Mouse (Mus musculus): ENCODE measurements at regions not wholly inside any gene's neighbourhood (a gene's known extent, or its start where the extent isn't known, plus 50 kb on each side); places are given as distances from the start of the nearest gene placed in this dataset.

DNA sequence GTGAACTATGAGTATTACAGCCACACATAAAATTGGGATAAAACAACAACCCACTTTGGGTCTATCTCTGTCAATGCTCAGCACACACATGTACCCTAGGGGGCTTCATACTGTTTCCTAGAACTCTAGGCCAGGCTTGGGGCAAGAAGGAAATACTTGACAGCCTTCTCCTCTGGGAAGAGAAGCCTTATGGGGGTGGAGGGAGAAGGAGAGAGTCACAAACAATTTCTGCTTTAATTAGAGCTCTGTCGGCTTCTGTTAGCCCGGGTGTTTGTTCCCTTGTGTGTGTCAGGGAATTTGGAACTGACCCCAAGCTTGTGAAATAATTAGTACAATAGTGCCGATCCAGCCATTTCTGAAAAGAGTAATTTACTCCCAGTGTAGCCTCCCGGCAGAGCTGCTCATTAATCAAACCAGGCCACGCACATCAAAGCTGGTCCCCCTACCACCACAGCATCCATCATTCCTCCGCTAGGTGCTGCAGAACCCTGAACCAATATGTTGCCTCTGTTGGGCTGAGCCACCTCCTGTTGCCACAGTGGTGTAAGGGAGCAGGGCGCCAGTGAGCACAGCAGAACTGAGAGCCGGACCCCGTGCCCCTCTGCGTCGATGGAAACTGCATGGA is 307.3 kb downstream of the Tmem114 start:
- no peak for DNase-seq (ENCODE audit: low spot score in 2 of 2)

DNA sequence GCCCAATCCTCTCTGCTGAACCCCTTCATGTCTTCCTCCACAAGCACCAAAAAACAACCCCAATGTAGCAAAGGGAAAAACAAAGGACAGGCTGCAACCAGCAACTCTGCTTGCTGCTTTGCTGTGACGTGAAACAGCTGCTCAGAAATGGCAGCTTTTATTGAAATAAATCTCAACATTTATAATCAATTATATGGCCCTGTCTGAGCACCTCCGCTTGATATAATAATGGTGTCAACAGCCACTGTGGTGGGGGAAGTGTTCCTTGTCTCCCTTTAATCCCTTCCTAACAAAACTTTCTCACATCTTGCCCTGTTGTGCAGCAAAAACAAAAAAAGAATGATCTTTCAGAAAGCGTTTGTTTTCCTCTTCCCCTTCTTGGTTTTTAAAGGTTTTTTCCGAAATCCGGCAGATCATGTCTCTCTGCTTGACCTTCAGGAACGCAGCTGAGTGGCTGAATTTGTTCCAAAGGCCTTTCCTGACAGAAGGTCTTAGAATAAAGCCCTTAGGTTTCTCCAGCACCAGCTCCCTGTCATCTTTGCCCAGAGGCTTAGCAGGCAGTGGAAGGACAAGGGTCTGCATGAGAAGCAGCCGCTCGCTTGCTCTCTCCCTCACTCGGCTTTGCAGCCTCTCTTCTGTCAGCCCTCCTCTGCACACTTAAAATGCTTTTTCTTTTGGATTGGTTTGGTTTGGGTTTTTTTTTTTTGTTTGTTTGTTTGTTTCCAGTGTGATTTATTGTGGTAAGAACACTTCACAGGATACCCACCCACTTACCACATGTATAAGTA is 313.4 kb downstream of the Tmem114 start:
- no peak for DNase-seq (ENCODE audit: low spot score in 2 of 2)

DNA sequence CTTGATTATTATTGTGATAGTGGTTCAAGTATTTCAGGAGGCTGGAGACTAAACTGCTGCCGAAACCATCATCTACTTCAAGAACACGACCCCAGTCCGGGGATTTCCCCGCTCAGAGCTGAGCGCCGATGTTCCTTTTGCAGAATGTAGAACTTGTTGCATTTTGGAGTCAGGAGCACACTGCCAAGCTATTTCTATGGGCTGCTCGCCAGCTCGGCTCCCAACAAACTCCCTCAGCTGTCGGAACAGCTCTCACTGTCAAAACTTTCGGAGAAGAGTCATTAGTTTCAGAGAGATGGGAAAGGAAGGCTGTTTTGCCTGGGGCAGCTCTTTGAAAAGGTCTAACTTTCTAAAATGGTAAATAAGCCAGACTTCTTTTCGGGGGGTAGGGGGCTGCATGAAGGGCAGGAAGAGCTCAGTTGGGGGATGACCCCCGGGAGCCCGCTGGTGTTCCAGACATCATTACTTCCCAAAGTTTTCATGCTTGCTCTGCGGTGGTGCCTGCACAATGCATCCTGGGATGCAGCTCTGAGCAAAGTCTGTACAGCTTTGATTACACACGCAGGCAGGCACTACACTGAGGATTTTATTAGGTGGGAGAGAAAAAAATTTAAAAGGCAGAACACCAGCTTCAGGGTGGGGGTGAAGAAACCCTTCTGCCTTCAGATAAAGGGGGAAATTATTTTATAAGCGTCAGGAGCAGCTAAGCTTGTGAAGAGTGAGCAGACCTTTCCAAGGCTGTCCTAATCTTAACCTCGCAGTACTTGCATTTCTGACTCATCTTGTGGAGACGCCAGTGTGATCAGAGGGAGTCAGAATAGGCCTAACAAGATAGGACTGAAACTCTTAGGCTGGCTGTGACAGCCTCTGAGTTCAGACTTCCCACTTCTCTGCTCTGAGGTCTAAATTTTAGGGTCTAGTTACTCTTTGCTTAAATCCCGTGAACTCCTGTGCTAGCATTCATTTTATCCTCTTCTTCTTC is 316.5 kb downstream of the Tmem114 start:
- peak; percentile 5 to 24 for DNase-seq (ENCODE audit: low spot score in 2 of 2)

DNA sequence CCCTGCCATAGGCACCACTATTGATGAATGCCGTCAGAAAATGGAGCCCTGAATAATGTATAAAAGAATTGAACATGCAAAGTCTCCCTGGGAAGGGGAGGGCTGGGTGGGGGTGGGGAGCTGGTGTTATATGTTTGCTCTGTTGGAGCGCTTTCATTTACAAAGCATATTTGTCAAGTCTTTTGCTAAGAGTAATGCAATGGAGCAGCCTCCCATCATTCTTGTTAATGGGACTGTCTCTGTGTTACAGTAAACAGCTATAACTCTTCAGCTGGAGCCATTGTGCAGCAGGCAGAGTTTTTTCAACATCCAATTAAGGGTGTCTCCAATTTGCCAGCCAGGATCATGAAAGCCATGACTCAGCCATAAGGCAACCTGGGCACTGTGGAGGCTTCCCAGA is 345.9 kb downstream of the Tmem114 start:
- no peak for DNase-seq (ENCODE audit: low spot score in 2 of 2)

DNA sequence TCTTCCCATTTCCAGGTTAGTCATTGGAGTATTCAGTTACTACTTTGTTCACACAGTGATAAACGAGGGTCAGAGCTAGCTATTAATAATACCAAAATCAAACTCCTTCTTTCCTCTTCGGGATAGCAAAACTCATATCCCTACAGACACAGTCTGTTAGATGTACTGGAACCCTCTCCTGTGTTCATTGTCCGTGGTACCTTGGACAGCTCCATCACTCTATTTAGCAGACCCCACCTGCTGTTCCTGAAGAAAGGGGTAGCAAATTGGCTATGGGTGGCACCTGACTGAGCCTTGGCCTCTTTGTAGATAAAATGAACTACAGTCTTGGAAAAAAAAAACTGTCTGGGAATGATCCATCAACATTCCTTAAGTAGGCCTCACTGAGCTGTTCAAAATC is 346.5 kb downstream of the Tmem114 start:
- no peak for DNase-seq (ENCODE audit: low spot score in 2 of 2)

DNA sequence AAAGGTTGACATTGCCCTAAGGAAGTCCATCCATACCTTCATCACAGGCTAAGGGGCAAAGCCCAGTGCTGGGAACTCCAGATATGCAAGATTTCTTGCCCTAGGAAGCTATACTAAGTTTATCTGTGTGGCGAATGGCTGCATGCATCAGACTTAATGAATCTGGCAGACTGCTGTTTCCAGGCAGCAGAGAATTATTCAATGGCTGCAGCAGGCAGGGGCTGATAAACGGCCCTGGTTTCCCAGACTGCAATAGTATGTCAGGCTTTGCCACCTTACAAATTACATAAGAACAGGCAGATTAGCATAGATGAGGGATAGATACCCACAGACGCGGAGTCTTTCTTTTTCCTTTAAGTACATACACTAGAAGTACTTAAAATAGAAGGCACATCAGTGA is 350.2 kb downstream of the Tmem114 start:
- DNase-seq (ENCODE audit: low spot score in 2 of 2): no peak

DNA sequence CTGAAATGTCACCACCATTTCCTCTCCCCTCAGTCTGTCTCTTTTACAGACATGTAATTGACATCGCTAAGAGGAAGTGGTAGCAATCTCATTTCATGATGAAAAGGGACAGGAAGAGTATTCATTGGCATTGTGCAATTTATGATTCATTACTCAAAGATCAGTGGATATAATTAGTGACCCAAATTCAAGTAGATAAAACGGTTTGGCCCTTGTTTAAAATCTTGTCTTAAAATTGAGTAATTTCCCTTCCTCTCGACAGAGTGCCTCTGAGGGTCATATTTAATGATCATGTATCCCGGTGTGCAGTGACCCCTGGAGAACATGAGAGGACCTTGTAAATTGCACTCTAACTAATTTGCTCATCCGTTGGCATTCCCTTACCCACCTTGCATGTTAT is 371.0 kb downstream of the Tmem114 start:
- no peak for DNase-seq (ENCODE audit: low spot score in 2 of 2)

DNA sequence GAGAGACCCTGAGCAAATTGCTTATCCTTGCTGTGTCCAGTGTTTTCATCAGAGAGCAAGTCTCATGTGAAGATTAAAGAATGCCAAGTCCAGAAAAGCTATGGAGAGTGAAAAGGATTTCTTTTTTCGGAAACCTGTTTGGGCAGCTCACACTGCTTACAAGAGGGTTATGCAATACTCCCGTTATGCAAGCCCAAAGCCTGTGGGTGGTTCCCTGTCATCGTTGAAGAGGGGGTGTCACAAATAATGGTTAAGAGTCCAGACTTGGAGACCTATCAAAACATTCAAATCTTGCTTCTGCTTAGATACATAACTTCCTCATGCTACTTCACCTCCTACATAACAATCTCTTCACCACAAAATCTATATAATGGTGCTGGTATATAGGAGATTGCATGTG is 416.0 kb downstream of the Tmem114 start:
- peak in 1 of 2 experiments; percentile 23 for DNase-seq (ENCODE audit: low spot score in 2 of 2)

DNA sequence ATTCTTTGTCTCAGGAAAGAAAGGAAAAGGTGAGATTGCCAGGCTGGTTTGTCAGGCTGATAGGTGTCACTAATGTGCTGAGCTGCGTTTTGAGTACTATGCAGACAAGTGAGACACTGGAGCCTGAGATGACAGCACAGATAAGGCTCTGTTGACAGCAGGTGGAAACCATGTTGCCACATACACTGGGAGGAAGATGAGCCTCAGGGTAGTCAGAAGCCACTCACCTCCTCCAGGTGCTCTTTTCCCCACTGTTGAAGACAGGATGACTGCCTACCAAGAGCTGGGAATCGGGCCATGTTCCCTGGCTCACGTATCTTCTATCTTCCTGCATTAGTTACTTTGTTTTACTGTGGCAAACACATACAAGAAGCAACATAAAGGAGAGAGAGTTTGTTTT is 418.3 kb downstream of the Tmem114 start:
- DNase-seq (ENCODE audit: low spot score in 2 of 2): no peak

DNA sequence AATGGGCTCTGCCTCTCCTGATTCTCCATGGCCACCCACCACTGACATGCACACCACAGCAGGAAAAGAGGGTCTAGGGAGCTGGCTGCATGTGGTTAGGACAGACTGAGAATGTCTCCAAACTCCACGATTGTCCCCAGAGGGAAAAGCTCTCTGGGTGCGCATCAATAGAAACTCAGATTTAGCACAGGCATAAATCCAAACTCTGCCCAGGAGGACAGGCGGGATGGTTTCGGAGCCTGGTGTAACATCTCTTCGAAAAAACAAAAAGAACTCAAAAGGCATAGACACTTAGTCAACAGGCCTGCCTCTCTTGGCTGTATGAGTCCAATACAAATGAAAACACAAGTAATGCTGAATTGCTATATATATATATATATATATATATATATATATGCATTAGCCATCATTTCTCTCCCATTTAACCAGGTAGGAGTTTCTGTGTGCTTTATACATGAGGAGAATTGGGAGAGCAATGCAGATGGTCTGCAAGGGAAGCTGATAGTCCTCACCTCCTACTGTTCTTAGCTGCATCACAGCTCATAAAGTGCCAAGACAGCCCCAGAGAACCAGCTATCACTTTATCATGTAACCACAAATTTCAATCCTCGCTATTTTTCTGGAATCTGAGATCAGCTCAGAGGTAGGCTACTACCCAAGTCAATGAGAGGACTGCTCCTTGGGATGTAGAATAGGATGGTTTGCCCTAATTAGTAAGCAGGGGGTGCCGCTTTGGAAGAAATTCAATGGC is 422.4 kb downstream of the Tmem114 start:
- no peak for DNase-seq (ENCODE audit: low spot score in 2 of 2)

DNA sequence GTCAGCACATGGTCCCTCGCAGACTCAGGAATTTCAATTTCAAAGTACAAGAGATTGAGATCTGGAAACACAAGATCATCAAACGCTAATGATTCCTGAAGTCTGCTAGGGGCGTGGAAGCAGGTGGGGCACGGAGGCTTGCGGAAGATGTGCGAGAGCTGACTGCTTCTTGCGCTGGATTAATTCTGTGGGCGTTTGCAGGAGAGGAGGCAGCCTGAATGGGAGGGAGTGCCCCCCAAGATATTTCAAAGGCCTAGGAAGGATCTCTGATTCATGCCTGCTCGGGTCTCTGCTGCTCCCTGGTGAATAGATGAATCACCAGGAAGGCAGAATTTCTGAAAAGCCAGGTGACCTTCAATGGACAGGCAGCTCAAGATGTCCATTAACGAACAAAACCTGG is 442.1 kb downstream of the Tmem114 start:
- DNase-seq (ENCODE audit: low spot score in 2 of 2): no peak

DNA sequence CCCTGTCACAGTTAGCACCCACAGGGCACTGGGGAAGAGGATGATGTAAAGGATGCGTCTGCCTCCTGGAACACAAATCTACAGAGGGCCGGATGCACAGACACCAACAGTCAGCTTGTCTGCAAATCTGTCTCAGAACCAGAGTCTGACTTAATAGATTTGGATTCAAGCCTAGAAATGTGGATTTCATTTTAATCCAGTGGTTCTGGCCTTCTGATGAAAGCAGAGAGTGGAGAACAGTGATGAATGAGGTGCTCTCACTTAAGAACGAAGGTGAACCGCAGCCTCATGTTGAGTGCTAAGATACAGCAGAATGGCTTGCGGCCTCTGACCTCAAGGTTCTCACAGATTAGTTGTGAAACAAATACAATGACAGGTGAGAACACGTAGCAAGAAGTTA is 446.5 kb downstream of the Tmem114 start:
- no peak for DNase-seq (ENCODE audit: low spot score in 2 of 2)

DNA sequence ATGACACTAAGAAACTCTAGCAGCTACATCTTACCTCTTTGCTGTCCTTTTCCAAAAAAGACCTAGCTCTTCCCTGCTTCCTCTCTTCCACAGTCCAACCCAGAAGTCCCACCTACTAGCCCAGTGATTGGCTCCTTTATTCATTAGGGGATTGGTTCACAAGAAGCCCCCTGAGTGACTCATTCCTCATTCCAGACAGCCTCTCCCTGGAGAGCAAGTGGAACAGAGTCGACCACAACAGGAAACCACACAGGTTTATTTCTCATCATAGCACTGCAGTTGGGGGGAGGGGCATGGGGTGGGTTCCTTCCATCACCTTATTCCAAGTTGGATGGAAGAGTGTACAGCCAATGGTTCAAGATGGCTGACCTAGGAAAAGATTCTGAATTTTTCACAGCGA is 473.3 kb downstream of the Tmem114 start:
- DNase-seq (ENCODE audit: low spot score in 2 of 2): no peak

DNA sequence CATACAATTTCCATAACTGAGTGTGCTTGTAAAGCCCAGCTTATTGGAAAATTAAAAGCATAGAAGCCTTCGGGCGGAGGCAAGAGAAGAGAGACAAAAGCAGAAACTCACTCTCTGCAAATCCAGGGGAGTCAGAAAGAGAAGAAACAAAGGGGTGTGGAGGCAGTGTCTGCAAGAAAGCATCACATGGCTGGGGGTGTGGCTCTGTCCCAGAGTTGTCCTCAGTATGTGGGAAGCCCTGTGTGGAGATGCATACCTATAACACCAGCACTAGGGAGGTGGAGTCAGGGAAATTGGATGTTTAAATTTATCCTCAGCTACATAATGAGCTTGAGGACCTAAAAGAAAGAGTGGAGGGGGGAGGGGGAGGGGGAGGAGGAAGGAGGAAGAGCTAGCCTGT is 482.6 kb downstream of the Tmem114 start:
- no peak for DNase-seq (ENCODE audit: low spot score in 2 of 2)

DNA sequence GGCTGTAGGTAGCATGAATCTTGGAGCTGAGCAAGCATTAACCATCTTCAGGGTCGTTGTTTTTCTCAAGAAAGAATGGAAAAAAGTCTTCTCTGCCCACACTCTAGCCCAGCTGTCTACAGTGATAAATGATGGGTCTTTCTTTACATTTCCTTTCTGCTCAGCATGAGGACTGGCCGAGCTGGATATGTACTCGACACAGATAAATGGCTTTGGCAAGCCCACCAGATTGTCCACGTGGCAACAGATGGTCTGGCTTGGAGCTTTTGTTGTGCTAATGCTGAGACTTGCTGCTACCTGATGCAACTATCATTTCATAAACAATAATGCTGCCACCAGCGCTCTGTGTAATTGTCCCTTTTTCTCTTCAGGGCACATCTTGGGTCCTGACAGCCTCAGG is 487.8 kb downstream of the Tmem114 start:
- DNase-seq (ENCODE audit: low spot score in 2 of 2): no peak

DNA sequence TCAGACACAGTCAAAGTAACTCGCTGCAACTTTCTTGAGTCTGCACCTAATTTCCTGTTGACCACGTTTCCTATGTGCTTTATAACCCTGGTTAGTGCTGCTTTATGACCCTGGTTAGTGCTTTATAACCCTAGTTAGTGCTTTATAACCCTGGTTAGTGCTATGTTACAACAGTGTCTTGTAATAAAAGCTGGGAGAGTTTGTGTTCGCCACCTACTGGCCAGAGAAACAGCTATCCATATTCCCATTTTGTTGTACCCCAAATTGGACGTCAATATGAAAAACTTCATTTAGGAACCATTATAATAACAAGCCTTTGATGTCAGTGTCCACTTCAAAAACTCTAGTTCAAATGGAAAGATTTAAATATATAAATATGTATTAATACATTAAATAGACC is 492.6 kb downstream of the Tmem114 start:
- no peak for DNase-seq (ENCODE audit: low spot score in 2 of 2)

DNA sequence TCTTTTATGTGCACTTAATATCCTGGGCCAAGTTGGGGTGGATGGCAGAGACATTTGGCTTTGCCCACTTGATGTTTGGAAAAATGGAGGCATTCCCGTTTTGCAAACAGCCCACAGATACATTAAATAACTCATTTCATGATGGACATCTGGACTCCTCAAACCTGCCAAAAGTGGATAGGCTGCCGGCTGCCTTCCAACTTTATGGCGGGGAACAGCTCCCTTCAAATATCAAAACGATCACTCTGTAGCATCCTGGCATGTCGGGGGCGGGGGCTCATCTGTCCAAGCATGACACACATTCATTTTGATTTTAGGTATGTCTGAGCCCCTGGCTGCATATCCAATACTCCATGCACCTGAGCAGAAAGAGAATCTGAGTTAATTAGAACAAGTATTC is 493.3 kb downstream of the Tmem114 start:
- DNase-seq (ENCODE audit: low spot score in 2 of 2): no peak

DNA sequence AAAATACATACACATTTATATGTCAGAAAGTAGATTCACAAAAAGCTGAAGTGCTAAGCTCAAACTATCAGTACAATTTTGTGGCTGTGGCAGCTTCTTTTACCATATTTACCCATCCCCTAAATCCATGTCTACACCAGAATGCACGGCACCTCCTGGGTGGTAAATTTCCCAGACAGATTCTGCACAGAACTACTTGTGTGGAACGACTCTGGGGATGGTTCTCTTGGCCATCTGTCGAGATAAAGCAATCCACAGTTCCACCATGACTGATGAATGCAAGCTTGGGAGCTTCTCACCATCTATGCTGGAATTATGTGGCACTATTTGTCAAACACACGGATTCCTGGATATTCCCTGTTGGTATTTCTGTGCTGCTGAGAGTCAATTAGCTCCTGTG is 495.8 kb downstream of the Tmem114 start:
- DNase-seq (ENCODE audit: low spot score in 2 of 2): no peak

DNA sequence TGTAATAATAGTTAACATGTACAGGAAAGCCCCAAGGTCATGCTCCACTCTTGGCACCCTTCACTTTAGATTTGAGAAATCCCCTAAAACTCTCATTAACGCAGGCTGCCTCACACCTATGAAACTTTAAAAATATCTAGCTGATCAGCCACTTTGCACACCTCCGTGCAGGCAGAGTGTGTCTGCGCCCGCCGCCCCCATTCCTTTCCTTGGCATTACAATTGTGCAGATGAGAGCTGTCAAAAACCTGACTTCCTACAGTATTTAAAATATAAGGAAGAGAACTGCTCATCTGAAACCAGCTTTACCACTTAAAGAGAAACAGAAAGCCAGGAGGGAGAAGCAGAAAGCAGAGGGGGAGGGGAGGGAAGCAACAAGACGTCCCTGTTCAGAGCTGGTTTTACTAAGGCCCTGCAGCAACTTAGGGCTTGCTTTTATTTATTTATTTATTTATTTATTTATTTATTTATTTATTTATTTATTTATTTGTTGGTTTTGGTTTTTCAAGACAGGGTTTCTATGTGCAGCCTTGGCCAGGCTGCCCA is 496.5 kb downstream of the Tmem114 start:
- no peak for DNase-seq (ENCODE audit: low spot score in 2 of 2)

DNA sequence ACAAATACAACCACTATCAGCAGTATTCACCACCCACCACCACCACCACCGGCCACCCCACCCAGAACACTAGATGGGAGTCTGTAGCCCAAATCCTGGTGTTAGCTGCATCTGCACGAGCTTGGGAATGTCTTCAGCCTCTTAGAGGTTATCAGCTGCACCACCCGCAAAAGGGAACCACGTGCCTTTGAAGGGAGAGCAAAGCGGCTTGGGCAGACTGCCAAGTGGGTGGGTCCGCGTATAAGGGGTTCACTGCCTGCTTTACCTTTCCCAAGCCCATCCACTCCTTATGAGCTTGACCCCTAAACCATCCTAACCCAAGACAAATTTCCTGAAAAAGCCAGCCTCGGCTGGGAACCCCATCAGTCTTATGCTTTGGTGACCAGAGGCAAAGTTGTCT is 497.2 kb downstream of the Tmem114 start:
- DNase-seq (ENCODE audit: low spot score in 2 of 2): no peak

DNA sequence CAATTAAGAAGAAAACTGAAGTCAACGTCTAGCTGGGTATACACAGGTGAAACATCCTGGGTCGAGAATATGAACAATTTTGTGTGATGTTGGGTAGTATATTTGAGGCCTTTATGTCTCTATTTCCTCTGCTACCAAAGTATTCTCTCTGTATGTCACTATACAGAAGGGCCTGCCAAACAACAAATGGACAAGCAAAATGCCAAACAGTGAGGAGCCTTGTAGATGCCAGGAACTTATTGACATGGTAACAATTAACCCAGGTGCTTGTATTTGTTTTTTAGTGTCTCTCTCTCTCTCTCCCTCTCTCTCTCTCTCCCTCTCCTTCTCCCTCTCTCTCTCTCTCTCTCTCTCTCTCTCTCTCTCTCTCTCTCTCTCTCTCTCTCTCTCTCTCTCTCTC is 529.1 kb downstream of the Tmem114 start:
- no peak for DNase-seq (ENCODE audit: low spot score in 2 of 2)
